Mouse (Mus musculus): ENCODE measurements around the gene Fancg.
"Not testable (repeated sequence)": the region's sequence is repeated elsewhere in the genome, so short reads cannot be mapped to it uniquely, and the experiment has no call there.

The Fancg gene

DNA sequence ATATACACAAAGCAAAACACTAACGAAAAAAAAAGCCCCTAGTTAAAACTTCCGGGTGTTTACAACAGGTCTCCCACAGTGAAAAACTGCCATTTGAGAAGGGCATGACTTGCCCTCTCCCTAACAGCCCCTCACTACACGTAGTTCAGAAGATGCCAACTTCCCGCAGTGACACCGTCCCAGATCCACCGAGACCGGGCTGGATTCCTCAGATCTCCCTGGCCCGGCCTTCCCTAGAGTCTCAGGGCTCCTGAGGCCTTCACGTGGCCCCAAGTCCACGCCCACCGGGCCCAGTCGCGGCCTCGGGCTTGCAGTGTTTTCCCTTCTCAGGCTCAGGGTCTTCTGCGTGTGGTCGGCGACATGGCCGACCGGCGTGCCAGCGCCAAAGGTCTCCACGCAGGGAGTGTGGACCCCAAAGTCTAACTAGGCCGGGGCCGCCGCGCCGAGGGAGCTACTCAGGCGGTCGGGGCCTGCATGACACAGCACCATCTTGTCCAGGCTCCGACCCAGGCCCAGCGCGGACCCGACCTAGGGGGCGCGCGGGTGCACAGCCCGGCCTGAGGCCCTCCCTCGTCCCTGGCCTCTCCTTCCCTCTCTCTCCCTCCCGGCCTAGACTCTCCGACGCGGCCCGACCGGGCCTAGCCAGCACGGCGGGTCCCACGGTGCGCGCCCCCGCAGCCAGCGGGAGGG lies 10.7 kb downstream of the Fancg start:
- peak; percentile 61 for DNase-seq (ENCODE audit: low read depth, low spot score)

DNA sequence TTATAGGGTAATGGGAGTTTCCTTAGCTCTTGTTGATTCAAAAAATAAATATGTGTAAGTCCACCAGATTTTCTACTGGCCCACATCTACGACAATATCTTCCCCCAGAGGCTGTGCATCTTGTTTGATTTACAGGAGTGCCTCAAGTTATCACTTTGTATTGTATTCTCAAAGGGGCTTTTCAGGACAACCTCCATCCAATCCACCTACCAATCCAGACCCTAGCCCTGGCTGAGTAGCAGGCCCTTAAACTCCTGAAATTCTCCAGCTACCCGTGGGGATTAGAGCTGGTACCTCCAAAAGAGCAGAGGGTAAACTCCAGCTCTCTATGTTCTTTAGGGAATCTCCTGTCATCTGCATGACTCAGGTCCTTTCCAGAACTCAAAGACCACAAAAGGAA lies 12.3 kb downstream of the Fancg start:
- DNase-seq (ENCODE audit: low read depth, low spot score): no peak

DNA sequence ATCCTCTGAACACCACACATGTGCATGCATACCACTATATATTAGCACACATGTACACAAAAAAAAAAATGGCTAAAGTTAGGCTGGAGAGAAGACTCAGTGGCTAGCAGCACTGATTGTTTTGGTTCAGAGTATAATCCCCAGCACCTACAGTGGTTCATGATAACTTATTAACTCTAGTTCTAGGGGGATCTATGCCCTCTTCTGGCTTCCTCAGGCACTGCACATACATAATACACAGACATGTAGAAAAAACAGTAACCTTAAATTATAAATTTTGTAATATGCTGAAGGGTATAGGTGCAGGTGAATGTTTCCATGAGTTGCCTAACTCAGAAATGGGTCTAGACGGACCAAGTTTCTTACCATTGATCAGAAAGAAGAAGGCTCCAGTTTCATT lies 22.0 kb downstream of the Fancg start:
- no peak for DNase-seq (ENCODE audit: low read depth, low spot score)

DNA sequence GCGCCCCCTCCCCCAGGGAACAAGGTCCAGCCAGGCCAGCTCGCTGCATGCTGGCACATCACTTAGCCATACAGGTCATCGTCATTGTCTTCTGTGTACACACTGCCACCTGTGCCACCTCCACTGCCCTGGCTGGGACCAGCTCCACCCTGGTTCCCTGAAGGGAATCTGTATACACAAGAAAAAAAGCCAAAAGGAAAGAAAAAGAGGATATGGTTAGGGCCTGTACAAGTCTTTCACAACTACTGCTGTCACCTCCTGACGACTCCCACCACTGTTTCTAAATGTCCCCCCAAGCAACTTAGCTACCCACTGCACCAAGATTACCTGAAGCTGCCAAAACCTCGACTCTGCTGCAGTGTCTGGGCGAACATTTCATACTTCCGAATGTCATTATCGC lies 29.8 kb downstream of the Fancg start:
- not testable (repeated sequence) for DNase-seq (ENCODE audit: low read depth, low spot score)

DNA sequence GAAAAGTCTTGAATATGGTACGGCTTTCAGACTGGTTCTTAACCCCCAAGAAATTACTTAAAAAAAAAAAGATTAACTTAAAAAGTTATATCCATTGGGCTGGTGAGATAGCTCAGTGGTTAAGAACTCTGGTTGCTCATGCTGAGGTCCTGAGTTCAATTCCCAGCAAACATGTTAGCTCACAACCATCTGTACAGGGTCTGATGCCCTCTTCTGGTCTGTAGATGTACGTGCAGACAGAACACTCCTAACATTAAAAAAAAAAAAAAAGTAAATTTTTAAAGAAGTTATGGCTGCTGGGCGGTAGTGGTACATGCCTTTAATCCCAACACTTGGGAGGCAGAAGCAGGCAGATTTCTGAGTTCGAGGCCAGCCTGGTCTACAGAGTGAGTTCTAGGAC lies 32.2 kb downstream of the Fancg start:
- DNase-seq (ENCODE audit: low read depth, low spot score): no peak

DNA sequence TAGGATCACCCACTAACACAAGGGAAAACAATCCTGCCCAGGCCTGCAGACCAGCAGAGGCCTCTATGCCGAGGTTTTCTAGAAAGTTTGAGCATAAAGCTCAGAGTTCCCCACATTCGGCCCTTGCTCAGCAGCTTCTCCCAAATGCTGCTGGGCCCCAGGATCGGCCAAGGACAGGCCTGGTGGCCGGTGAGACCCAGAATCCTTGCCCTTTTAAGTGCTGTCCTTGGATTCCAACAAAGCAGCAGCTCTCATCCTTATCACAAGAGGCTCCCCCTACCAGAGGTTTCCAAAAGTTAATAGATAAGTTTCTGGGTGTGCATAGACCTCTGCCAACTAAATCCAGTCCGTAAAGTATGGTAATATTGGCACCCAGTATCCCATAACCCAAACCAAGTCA lies 36.4 kb downstream of the Fancg start:
- no peak for DNase-seq (ENCODE audit: low read depth, low spot score)

DNA sequence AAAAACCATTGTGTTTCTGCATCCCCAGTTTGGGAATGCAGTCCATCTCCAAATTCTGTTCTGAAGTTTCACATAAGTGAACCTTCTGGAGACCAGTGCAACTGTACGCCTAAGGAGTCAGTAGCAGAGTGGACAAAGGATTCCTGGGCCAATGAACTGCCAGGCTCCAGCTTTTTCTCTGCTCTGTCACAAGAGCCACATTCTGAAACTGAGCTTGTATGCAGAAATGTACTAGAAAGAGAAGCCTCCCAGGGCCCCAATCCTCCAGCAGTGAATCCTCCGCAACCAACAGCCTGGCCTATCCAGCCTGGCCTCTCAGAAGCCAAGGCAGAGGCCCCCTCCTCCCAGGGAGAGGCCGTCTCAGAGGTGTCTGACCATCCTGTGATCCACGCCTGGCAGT lies 37.4 kb downstream of the Fancg start:
- no peak for DNase-seq (ENCODE audit: low read depth, low spot score)

DNA sequence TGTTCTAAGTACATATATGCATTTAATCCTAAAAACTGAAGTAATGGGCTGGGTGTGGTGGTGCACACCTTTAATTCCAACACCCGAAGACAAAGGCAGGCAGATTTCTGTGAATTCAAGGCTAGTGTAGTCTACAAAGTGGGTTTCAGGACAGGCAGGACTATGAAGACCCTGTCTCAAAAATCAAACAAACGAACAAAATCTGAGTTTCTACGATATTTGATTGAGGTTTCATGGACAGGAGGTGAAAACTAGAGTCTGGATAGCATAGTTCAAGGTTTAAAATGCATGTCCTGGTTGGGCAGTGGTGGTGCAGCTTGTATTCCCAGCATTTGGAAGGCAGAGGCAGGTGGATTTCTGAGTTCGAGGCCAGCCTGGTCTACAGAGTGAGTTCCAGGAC lies 41.0 kb downstream of the Fancg start, which contains the start of gene 1700022I11Rik:
1700022I11Rik (plus strand) TSS at position 301 of the 400 bp plus-strand sequence.
- DNase-seq (ENCODE audit: low read depth, low spot score): no peak

DNA sequence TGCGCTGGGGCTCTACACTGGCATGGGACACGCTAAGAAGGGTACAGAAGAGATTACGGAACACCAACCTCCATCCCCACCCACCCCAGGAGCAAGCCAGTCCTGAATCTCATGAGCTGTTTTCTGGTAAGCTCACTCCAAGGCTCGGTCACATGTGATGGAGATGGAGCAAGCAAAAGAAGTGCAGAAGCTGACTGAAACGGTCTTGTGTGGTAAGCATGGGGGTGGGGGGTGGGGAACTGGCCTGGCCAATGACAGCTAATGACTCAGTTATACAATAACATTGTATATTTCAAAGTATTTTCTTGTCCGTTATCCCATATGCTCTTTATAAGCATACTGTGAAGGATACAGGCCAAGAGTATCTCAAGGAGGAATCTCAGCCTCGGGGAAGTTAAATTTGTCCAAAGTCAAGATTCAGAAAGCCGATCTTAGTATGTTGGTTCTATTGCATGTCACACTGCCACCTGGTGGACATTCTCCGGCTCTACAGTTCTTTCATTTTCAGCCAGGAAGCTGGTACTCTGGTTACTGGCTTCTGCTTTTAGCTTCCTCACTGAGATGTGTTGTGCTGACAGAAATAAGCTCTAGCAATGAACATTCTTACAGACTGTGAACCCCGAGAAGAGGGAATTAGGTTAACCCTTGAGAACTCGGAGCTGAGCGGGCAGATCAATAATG lies 45.1 kb downstream of the Fancg start:
- DNase-seq (ENCODE audit: low read depth, low spot score): peak; percentile 60

DNA sequence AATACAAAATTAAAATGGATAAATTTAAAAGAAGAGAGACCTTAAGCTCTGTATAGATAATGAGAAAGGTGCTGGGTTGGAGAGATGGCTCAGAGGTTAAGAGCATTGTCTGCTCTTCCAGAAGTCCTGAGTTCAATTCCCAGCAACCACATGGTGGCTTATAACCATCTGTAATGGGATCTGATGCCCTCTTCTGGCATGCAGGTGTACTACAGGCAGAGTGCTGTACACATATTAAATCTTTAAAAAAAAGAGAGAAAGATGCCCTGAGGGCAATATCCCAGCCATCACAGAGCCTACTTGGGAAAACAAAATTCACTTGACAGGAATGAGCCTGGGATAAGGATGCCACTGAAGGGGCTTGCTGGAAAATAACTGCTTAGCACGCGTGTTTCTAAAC lies 46.8 kb downstream of the Fancg start:
- DNase-seq (ENCODE audit: low read depth, low spot score): no peak

DNA sequence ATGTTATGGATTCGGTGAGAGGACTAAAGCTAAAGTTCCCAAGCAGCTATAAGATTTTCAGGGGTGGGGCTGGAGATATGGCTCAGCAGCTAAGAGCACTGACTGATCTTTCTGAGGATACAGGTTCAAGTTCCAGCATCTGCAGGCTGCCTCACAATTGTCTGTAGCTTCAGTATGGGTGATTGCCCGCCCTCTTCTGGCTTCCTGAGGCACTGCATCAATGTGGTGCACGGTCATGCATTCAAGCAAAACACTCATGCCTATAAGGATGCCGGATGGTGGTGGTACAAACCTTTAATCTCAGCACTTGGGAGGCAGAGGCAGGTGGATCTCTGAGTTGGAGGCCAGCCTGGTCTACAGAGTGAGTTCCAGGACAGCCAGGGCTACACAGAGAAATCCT lies 48.7 kb downstream of the Fancg start:
- DNase-seq (ENCODE audit: low read depth, low spot score): peak; percentile 30

DNA sequence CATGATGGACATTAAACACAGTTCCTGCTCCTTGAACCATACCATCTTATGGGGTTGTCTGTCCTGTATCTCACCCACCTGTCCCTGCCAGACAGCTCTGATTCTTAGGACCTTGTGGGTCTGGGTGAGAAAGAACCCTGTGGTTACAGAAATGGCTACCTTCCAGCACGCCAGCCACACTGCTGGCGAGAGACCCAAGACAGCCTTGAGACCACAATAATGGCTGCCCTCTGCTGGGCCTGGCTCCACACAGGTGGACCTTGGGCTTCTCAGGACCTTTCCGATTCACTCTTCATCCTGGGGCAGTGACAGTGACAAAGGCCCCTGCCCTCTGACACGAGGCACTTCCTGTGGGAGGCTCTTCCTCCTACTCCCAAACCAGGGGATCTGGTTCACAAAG lies 50.9 kb downstream of the Fancg start:
- DNase-seq (ENCODE audit: low read depth, low spot score): no peak

DNA sequence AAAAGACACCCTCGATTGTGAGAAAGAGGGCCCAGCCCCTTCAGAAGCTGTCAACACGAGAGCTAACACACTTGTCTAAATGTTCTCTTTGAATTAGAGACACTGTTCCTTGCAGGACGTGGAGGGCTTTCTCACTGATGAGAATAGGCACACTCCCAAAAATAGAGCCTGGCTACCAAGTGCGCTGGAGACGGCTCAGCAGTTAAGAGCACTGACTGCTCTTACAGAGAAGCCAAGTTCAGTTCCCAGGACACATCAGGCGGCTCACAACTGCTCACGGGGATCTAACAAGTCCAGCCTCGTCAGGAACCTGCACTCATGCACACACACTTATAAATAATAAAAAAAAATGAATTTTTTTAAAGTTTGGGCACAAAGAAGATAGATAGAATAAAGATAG lies 51.4 kb downstream of the Fancg start:
- no peak for DNase-seq (ENCODE audit: low read depth, low spot score)

DNA sequence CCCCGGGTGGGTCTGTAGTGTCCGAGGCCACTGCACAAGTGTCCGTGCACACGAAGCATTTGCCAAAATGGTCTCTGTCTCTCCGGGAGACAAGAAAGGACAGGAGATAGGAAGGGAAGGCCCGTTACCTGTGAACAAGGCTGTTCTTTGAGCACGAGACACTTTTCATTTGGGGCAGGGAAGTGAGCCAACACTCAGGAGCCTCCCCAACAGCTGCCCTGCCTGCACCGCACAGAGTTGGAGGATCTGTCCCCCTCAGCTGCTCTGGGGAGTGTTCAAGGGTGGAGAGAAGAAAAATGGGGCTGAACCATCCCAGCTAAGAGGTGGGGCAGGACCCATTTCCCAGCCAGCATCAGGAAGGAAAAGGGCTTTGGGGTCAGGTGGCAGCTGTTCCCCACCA lies 52.3 kb downstream of the Fancg start:
- no peak for DNase-seq (ENCODE audit: low read depth, low spot score)

DNA sequence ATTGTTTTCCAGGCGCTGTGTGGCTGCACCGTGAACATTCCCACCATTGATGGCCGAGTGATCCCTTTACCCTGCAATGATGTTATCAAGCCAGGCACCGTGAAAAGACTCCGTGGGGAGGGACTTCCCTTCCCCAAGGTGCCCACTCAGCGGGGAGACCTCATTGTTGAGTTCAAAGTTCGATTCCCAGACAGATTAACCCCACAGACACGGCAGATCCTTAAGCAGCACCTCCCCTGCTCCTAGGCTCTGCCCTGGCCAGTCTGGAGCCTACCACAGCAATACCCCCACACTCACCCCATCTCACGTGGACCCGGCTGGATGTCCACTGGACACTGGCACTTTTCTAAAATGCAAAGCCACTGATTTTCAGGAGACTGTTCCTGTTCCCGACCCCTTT lies 53.0 kb downstream of the Fancg start:
- no peak for DNase-seq (ENCODE audit: low read depth, low spot score)

DNA sequence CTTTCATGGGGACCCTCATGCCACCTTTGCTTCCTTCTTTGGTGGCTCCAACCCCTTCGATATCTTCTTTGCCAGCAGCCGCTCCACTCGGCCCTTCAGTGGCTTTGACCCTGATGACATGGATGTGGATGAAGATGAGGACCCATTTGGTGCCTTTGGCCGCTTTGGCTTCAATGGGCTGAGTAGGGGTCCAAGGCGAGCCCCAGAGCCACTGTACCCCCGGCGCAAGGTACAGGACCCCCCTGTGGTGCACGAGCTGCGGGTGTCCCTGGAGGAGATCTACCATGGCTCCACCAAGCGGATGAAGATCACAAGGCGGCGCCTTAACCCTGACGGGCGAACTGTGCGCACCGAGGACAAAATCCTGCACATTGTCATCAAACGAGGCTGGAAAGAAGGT lies 53.7 kb downstream of the Fancg start:
- no peak for DNase-seq (ENCODE audit: low read depth, low spot score)

DNA sequence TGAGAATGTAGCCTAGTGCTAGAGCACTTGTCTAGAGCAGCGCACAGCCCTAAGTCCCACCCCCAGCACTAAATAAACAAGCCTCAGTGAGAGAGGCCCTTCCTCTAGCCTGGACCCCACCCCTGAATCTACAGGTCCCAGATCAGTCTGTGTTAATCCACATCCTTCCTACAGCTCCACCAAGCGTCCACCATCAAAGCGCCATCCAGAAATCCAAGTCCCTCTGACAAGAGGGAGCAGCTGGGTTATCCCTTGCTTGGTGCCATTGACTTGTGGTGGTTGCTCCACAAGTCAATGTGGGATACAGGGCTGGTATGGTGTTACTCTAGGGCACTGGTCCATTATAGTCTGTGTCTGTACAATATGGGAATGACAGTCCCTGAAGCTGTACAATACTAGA lies 55.1 kb downstream of the Fancg start:
- no peak for DNase-seq (ENCODE audit: low read depth, low spot score)

DNA sequence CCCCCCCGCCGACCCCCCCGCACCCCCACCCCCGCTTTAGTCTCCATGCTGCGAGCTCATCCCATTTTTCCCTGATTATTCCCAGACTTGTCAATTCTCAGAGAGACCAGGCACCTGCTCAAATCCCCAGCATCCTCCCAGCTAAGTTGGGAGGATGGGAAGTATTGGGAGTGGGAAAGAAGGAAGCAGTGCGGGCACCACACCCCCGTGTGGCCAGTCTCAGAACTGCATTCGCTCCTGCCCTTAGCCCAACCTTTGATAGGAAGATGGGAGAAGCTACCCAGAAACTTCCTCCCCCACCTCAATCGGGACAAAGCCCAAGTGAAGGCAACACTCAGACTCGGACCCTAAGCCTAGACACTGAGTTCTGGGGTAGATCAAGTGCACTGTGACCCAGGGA lies 56.0 kb downstream of the Fancg start:
- peak; percentile 50 for DNase-seq (ENCODE audit: low read depth, low spot score)

DNA sequence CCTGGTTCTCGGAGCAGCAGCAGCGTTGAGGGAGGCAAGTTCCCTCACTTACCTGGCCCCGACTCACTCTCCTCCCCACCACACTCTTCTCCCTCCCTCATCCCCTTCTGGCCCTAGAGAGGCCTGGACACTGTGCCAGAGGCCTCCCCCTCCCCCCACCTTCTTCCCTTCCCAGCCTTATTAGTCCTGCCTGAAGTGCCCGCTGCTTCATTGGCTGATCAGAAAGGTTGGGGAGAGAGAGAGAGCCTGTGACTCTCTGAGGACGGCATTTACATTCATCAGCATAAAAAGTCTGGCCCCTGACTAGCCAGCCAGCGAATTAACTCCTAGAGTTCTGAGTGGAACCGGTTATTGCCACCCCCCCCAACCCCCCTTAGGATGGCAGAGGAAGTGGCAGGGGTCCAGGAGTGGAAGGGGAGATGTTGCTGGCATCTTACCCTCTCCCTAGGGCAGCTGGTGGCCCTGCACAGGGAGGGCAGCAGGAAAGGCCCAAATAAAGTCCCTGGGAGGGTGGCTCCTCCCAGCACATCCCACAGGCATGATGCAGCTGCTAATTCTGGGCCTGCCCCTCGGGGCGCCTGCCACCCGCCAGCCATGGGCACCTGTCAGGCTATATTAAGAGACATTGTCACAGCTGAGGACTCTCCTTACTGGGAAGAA lies 56.7 kb downstream of the Fancg start:
- DNase-seq (ENCODE audit: low read depth, low spot score): no peak

DNA sequence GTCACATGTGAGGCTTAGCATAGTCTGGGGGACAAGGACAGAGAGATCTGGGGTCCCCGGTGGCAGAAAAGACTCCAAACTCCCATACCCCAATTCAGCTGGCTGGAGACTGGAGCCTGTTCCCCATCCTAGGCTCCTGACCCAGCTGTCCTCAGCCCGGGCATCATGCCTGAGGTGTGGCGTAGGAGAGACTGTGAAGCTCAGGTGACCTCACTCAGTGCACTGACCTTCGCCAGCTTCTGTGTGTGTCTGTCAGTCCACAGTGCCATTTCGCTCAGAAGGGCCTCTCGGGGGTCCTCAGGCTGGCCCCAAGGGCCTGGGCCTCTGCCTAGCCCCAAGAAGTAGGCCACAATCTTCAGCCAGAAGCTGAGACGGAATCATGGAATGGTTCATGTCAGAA lies 57.7 kb downstream of the Fancg start:
- DNase-seq (ENCODE audit: low read depth, low spot score): no peak
